Mouse (Mus musculus): ENCODE data around the gene Cdc20b. TPM values are rescaled to one million over a fixed set of nuclear protein-coding genes. Genes with fewer than 3 reads are reported as not detected.
A peak's percentile ranks its signal among the peaks of the same experiment; 100 is the strongest.

Cdc20b gene
- polyA plus RNA-seq, 1 experiment from 2014 or later, result not detected

GRCm38 (mm10) chr13:113061746-113062145 is 26.8 kb downstream of the Cdc20b start:
- 87% methylated on average over 6 of the region's 6 CpGs for WGBS
- H3K4me2 ChIP-seq, result no peak overlapping the region
- ATAC-seq (ENCODE audit: insufficient number of reproducible peaks, insufficient read depth, low FRiP score, low TSS enrichment, low read depth), result no peak
- no peaks in the 10 kb centered on the region for H3K9me3 ChIP-seq
- no peaks in the 10 kb centered on the region for H3K27me3 ChIP-seq
- no peaks in the 10 kb centered on the region for H3K4me1 ChIP-seq (replicated peaks)
- H3K36me3 ChIP-seq, result no peaks in the 10 kb centered on the region
- no peak overlapping the region for H3K4me3 ChIP-seq (replicated peaks)
- H3K9ac ChIP-seq (replicated peaks), result no peak overlapping the region
- H3K27ac ChIP-seq, result no peak overlapping the region

- Histone ChIP-seq H3K4me1 (replicated peaks) (no peaks in the 10 kb centered on the region), H3K4me2 (no peak overlapping the region), H3K27me3 (no peaks in the 10 kb centered on the region), H3K9ac (replicated peaks) (no peak overlapping the region), H3K27ac (no peak overlapping the region), H3K9me3 (no peaks in the 10 kb centered on the region), H3K36me3 (no peaks in the 10 kb centered on the region), H3K4me3 (replicated peaks) (no peak overlapping the region)
- no peak for ATAC-seq (ENCODE audit: insufficient number of reproducible peaks, insufficient read depth, low FRiP score, low TSS enrichment, low read depth)
- 87% methylated on average over 9 of the region's 9 CpGs for WGBS
Measured at GRCm38 (mm10) chr13:113064542-113064941, 29.6 kb downstream of the Cdc20b start.

- Histone ChIP-seq H3K4me2 (no peak overlapping the region), H3K27ac (no peak overlapping the region), H3K4me3 (replicated peaks) (no peak overlapping the region), H3K36me3 (no peaks in the 10 kb centered on the region), H3K9ac (replicated peaks) (no peak overlapping the region), H3K4me1 (replicated peaks) (no peaks in the 10 kb centered on the region), H3K9me3 (no peaks in the 10 kb centered on the region), H3K27me3 (no peaks in the 10 kb centered on the region)
- 89% methylated on average over 9 of the region's 9 CpGs for WGBS
- ATAC-seq (ENCODE audit: insufficient number of reproducible peaks, insufficient read depth, low FRiP score, low TSS enrichment, low read depth), result no peak
Measured at GRCm38 (mm10) chr13:113079021-113079420, 44.1 kb downstream of the Cdc20b start.

GRCm38 (mm10) chr13:113082101-113082500 is 47.2 kb downstream of the Cdc20b start:
- Histone ChIP-seq H3K9me3 (no peaks in the 10 kb centered on the region), H3K4me2 (no peak overlapping the region), H3K27me3 (peaks cover under 1% of the 10 kb centered on the region; the same call in 1 of the 2 replicates), H3K4me1 (replicated peaks) (no peaks in the 10 kb centered on the region), H3K9ac (replicated peaks) (no peak overlapping the region), H3K27ac (no peak overlapping the region), H3K36me3 (no peaks in the 10 kb centered on the region), H3K4me3 (replicated peaks) (no peak overlapping the region)
- WGBS, result 81% methylated on average over 1 of the region's 1 CpGs
- ATAC-seq (ENCODE audit: insufficient number of reproducible peaks, insufficient read depth, low FRiP score, low TSS enrichment, low read depth), result no peak

GRCm38 (mm10) chr13:113084732-113085131 is 49.8 kb downstream of the Cdc20b start:
- Histone ChIP-seq H3K4me2 (no peak overlapping the region), H3K4me1 (replicated peaks) (no peaks in the 10 kb centered on the region), H3K9ac (replicated peaks) (no peak overlapping the region), H3K36me3 (no peaks in the 10 kb centered on the region), H3K4me3 (replicated peaks) (no peak overlapping the region), H3K27ac (no peak overlapping the region), H3K27me3 (peaks cover 2% of the 10 kb centered on the region; the same call in 1 of the 2 replicates), H3K9me3 (no peaks in the 10 kb centered on the region)
- WGBS, result 80% methylated on average over 5 of the region's 5 CpGs
- ATAC-seq (ENCODE audit: insufficient number of reproducible peaks, insufficient read depth, low FRiP score, low TSS enrichment, low read depth), result no peak

- ATAC-seq (ENCODE audit: insufficient number of reproducible peaks, insufficient read depth, low FRiP score, low TSS enrichment, low read depth), result no peak
- Histone ChIP-seq H3K4me1 (replicated peaks) (peaks cover 5% of the 10 kb centered on the region; the same call in 1 of the 2 replicates), H3K27ac (no peak overlapping the region), H3K36me3 (no peaks in the 10 kb centered on the region), H3K27me3 (peaks cover 2% of the 10 kb centered on the region; the same call in 1 of the 2 replicates), H3K9ac (replicated peaks) (no peak overlapping the region), H3K4me2 (no peak overlapping the region), H3K9me3 (no peaks in the 10 kb centered on the region), H3K4me3 (replicated peaks) (no peak overlapping the region)
- 80% methylated on average over 13 of the region's 13 CpGs for WGBS
Measured at GRCm38 (mm10) chr13:113087226-113088017, 52.5 kb downstream of the Cdc20b start.

- Histone ChIP-seq H3K4me3 (replicated peaks) (no peak overlapping the region), H3K27me3 (peaks cover 2% of the 10 kb centered on the region; the same call in 1 of the 2 replicates), H3K4me2 (no peak overlapping the region), H3K4me1 (replicated peaks) (peaks cover 5% of the 10 kb centered on the region; the same call in 1 of the 2 replicates), H3K9me3 (no peaks in the 10 kb centered on the region), H3K36me3 (no peaks in the 10 kb centered on the region), H3K9ac (replicated peaks) (no peak overlapping the region), H3K27ac (no peak overlapping the region)
- WGBS, result 45% methylated on average over 8 of the region's 8 CpGs
- ATAC-seq (ENCODE audit: insufficient number of reproducible peaks, insufficient read depth, low FRiP score, low TSS enrichment, low read depth), result 0 out of 2 replicates have a peak, but pooled peaks have one; percentile 31
Measured at GRCm38 (mm10) chr13:113090489-113090888, 55.6 kb downstream of the Cdc20b start.

GRCm38 (mm10) chr13:113094618-113095017 is 59.7 kb downstream of the Cdc20b start:
- Histone ChIP-seq H3K9ac (replicated peaks) (no peak overlapping the region), H3K4me1 (replicated peaks) (peaks cover 5% of the 10 kb centered on the region; the same call in 1 of the 2 replicates), H3K36me3 (no peaks in the 10 kb centered on the region), H3K27ac (no peak overlapping the region), H3K4me2 (no peak overlapping the region), H3K9me3 (no peaks in the 10 kb centered on the region), H3K27me3 (0 out of 2 replicates have a peak, but pooled peaks cover 2% of the 10 kb centered on the region), H3K4me3 (replicated peaks) (no peak overlapping the region)
- WGBS, result 67% methylated on average over 1 of the region's 1 CpGs
- no peak for ATAC-seq (ENCODE audit: insufficient number of reproducible peaks, insufficient read depth, low FRiP score, low TSS enrichment, low read depth)

GRCm38 (mm10) chr13:113097011-113097410 is 62.1 kb downstream of the Cdc20b start:
- Histone ChIP-seq H3K27ac (no peak overlapping the region), H3K4me2 (no peak overlapping the region), H3K4me3 (replicated peaks) (no peak overlapping the region), H3K4me1 (replicated peaks) (no peaks in the 10 kb centered on the region), H3K9me3 (no peaks in the 10 kb centered on the region), H3K36me3 (no peaks in the 10 kb centered on the region), H3K9ac (replicated peaks) (no peak overlapping the region), H3K27me3 (0 out of 2 replicates have a peak, but pooled peaks cover 2% of the 10 kb centered on the region)
- ATAC-seq (ENCODE audit: insufficient number of reproducible peaks, insufficient read depth, low FRiP score, low TSS enrichment, low read depth), result no peak
- 81% methylated on average over 3 of the region's 3 CpGs for WGBS

- no peaks in the 10 kb centered on the region for H3K4me1 ChIP-seq (replicated peaks)
- no peaks in the 10 kb centered on the region for H3K36me3 ChIP-seq
- H3K9me3 ChIP-seq, result no peaks in the 10 kb centered on the region
- no peak for ATAC-seq (ENCODE audit: insufficient number of reproducible peaks, insufficient read depth, low FRiP score, low TSS enrichment, low read depth)
- H3K27ac ChIP-seq, result no peak overlapping the region
- 92% methylated on average over 2 of the region's 2 CpGs for WGBS
- H3K4me3 ChIP-seq (replicated peaks), result no peak overlapping the region
- H3K4me2 ChIP-seq, result no peak overlapping the region
- H3K27me3 ChIP-seq, result 0 out of 2 replicates have a peak, but pooled peaks cover 2% of the 10 kb centered on the region
- no peak overlapping the region for H3K9ac ChIP-seq (replicated peaks)
Measured at GRCm38 (mm10) chr13:113098406-113098805, 63.5 kb downstream of the Cdc20b start.

- no peak for ATAC-seq (ENCODE audit: insufficient number of reproducible peaks, insufficient read depth, low FRiP score, low TSS enrichment, low read depth)
- H3K36me3 ChIP-seq, result no peaks in the 10 kb centered on the region
- no peak within 1 kb of the TSS for H3K9ac ChIP-seq (replicated peaks)
- H3K4me1 ChIP-seq (replicated peaks), result no peaks in the 10 kb centered on the region
- WGBS, result 86% methylated on average over 6 of the region's 6 CpGs
- H3K27ac ChIP-seq, result no peak within 1 kb of the TSS
- 0 out of 2 replicates have a peak, but pooled peaks cover 2% of the 10 kb centered on the region for H3K27me3 ChIP-seq
- no peaks in the 10 kb centered on the region for H3K9me3 ChIP-seq
- H3K4me2 ChIP-seq, result no peak within 1 kb of the TSS
- no peak within 1 kb of the TSS for H3K4me3 ChIP-seq (replicated peaks)
Measured at GRCm38 (mm10) chr13:113100879-113101278, 66.0 kb downstream of the Cdc20b start, which contains the start of gene Gzma. Gzma (minus strand) TSS chr13:113100981.
